Mouse (Mus musculus) G1E (cell line): ENCODE data around the gene Mgp.

Experiments
- CTCF ChIP-seq: IDR thresholded peaks from 2 replicates; pipeline ENCODE4 v1.5.1; 2012; ENCODE audit warnings: low read depth, low read length, inconsistent platforms, mixed read lengths
- GATA1 ChIP-seq: IDR thresholded peaks from 2 replicates; pipeline ENCODE4 v1.6.1; 2012; ENCODE audit warnings: borderline replicate concordance, low read length, inconsistent platforms, mixed read lengths
- TAL1 ChIP-seq: conservative IDR thresholded peaks from 2 replicates; pipeline ENCODE4 v1.6.1; 2012; ENCODE audit warnings: low read depth, low read length, inconsistent platforms, mixed read lengths

DNA sequence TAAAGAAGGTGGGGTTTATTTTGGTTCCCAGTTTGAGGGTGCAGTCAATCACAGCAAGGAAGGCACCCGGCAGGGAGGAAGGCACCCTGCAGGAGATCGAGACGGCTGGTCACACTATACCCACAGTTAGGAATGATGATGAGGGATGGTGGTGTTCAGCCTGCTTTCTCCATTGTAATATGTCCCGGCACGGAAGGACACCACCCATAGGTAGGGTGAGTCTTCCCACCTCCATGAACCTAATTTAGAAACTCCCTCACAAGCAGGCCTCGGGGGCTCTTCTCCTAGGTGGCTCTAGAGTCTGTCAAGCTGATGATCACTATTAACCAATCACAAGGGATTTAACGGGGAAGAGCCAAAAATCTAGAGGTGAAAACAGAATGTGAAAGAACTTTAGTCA lies 47.2 kb upstream of the Mgp start:
- no peak for TF ChIP-seq GATA1
- TF ChIP-seq CTCF: no peak
- no peak for TF ChIP-seq TAL1
